Mouse (Mus musculus): ENCODE results near the gene Gm20388. TPM values are rescaled to one million over a fixed set of nuclear protein-coding genes. Genes with fewer than 3 reads are reported as not detected.

Gm20388 gene
- polyA plus RNA-seq, 1 experiment from 2014 or later: 4.4 TPM

DNA sequence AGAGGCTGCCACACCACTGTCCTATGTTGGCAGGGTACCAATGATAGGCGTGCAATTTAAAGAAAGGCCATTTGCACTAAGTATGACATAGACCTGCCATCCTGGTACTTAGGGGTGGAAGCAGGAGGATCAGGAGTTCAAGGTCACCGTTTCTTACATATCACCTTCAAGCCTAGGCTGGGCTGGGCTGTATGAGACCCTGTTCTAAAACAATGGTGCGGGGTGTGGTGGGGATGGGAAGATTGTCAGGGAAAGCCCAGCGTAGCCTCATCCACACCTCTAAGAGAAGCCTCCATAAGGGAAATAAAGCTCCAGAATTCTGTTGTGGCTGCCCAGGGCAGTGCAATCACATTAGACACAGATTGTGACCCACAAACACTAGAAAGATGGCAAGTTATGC, 4324.9 kb downstream of the Gm20388 start:
- Histone ChIP-seq H3K4me3 (replicated peaks) (no peak overlapping the region), H3K27me3 (no peaks in the 10 kb centered on the region), H3K36me3 (peaks cover 3% of the 10 kb centered on the region; the same call in 1 of the 2 replicates), H3K27ac (no peak overlapping the region), H3K4me1 (replicated peaks) (peaks cover 66% of the 10 kb centered on the region), H3K9me3 (no peaks in the 10 kb centered on the region), H3K9ac (replicated peaks) (no peak overlapping the region), H3K4me2 (replicated peaks) (no peak overlapping the region)
- ATAC-seq: no peak
- 92% methylated on average over 4 of the region's 4 CpGs for WGBS

DNA sequence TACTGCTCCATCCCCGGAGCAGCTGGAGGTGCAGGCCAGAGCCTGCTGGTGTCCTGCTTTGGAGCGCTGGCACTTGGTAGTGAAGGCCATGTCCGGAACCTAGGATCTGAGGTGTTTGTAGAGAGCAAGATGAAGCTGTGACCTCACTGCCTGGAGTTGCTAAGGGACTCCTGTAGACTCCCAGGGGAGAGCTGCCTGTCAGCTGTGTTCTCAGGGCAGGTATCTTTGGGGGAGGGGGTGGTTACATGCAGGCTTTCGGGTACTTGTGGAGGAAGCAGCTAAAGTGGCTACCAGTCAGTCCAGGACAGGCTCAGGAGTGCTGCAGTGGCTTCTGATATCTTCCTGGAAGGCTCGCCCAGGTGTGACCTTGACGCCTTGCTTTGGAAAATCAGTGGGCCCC, 4328.7 kb downstream of the Gm20388 start:
- Histone ChIP-seq H3K4me3 (replicated peaks) (no peak overlapping the region), H3K9ac (replicated peaks) (peak overlapping the region; percentile 7; the same call in 1 of the 2 replicates), H3K27ac (peak overlapping the region; percentile 21; the same call in 1 of the 2 replicates), H3K9me3 (peaks cover 8% of the 10 kb centered on the region; the same call in 1 of the 2 replicates), H3K4me1 (replicated peaks) (peaks cover 53% of the 10 kb centered on the region), H3K27me3 (no peaks in the 10 kb centered on the region), H3K4me2 (replicated peaks) (no peak overlapping the region), H3K36me3 (peaks cover 15% of the 10 kb centered on the region)
- 81% methylated on average over 6 of the region's 6 CpGs for WGBS
- ATAC-seq: no peak

DNA sequence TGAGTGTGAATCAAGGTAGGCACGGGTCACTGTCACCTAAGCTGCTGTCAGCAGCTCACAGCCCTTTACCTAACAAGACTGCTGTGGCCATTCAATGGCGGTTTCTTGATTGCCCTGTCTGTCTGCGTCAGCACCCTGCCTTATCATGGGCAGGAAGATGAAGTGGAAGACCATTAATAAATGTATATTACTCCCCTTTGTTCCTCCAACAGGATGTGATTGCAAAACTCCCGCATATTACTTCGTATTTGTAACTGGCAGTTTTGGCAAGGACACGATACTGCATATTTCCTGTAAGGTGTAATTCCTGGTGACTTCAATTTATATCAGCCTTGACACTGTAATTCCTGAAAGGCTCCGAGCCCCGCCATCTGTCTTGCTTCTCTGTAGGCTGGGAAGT, 4330.3 kb downstream of the Gm20388 start:
- peak overlapping the region; percentile 44; the same call in 1 of the 2 replicates for H3K27ac ChIP-seq
- peaks cover 38% of the 10 kb centered on the region for H3K4me1 ChIP-seq (replicated peaks)
- H3K4me3 ChIP-seq (replicated peaks): no peak overlapping the region
- H3K9me3 ChIP-seq: peaks cover 9% of the 10 kb centered on the region; the same call in 1 of the 2 replicates
- WGBS: 84% methylated on average over 8 of the region's 8 CpGs
- no peaks in the 10 kb centered on the region for H3K27me3 ChIP-seq
- H3K36me3 ChIP-seq: peaks cover 24% of the 10 kb centered on the region
- 0 out of 2 replicates have a peak overlapping the region, but pooled peaks have one; percentile 30 for H3K9ac ChIP-seq (replicated peaks)
- no peak overlapping the region for H3K4me2 ChIP-seq (replicated peaks)
- no peak for ATAC-seq

DNA sequence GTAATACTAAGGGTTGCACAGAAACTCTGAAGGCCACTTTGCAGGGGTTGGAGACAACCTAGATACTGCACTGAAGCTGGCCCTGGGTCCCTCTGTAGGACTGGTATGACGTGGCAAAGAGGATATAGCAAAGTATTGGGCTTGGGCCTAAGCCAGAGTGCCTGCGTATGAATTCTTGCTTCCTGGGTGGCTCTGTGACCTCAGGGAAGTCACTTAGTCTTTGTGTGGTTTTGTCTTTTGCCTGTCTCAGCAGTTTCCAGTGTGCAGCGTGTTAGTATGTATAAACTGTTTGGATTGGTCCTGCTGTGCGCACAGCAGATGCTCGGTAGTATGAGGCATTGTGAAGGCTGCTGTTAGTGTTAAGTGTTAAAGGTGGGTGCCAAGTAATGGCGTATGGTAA, 4331.6 kb downstream of the Gm20388 start:
- H3K4me2 ChIP-seq (replicated peaks): no peak overlapping the region
- H3K4me1 ChIP-seq (replicated peaks): peaks cover 38% of the 10 kb centered on the region
- no peaks in the 10 kb centered on the region for H3K27me3 ChIP-seq
- H3K9ac ChIP-seq (replicated peaks): no peak overlapping the region
- peaks cover 9% of the 10 kb centered on the region; the same call in 1 of the 2 replicates for H3K9me3 ChIP-seq
- no peak for ATAC-seq
- no peak overlapping the region for H3K27ac ChIP-seq
- WGBS: 89% methylated on average over 6 of the region's 6 CpGs
- H3K36me3 ChIP-seq: peaks cover 21% of the 10 kb centered on the region
- no peak overlapping the region for H3K4me3 ChIP-seq (replicated peaks)

DNA sequence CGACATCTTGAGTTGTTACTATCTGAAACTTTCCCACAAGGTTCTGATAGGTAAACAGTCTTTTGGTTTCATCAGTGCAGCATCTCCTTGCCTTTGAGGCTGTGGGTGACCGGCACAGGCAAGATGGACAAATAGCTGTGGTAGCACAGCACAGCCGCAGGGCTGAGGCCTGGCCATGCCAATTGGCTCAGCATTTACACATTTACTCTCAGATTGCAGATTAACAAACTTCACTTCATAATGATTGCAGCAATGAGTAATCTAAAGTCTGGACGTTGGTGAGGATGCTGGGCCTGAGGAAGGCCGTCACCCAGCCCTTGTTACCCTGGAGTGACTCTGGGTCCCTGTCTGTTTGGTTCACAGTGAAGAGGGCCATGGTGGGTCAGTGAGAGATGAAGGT, 4332.3 kb downstream of the Gm20388 start:
- H3K27ac ChIP-seq: no peak overlapping the region
- peaks cover 25% of the 10 kb centered on the region for H3K36me3 ChIP-seq
- ATAC-seq: no peak
- H3K9me3 ChIP-seq: peaks cover 9% of the 10 kb centered on the region; the same call in 1 of the 2 replicates
- no peak overlapping the region for H3K4me2 ChIP-seq (replicated peaks)
- H3K4me1 ChIP-seq (replicated peaks): peaks cover 38% of the 10 kb centered on the region
- H3K4me3 ChIP-seq (replicated peaks): no peak overlapping the region
- WGBS: 95% methylated on average over 5 of the region's 5 CpGs
- no peaks in the 10 kb centered on the region for H3K27me3 ChIP-seq
- no peak overlapping the region for H3K9ac ChIP-seq (replicated peaks)

DNA sequence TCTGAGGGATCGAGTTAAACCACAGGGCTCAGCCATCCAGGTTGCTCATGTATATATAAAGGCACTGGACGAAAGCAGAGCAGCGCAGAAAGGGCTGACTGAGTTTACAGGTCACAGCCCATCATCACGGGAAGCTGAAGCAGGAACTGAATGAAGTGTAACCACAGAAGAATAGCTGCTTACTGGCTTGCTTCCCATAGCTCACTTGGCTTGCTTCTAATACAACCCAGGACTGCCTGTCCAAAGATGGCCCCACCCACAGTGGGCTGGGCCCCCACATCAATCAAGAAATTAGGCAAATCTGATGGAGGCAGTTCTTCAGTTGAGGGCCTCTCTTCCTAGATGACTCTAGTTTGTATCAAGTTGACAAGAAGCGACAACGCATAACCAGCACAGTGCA, 4336.9 kb downstream of the Gm20388 start:
- no peak overlapping the region for H3K9ac ChIP-seq (replicated peaks)
- H3K27ac ChIP-seq: no peak overlapping the region
- H3K4me1 ChIP-seq (replicated peaks): peaks cover 22% of the 10 kb centered on the region
- WGBS: 95% methylated on average over 6 of the region's 6 CpGs
- peaks cover 28% of the 10 kb centered on the region for H3K36me3 ChIP-seq
- ATAC-seq: no peak
- H3K27me3 ChIP-seq: no peaks in the 10 kb centered on the region
- peaks cover 9% of the 10 kb centered on the region; the same call in 1 of the 2 replicates for H3K9me3 ChIP-seq
- H3K4me2 ChIP-seq (replicated peaks): no peak overlapping the region
- H3K4me3 ChIP-seq (replicated peaks): no peak overlapping the region

DNA sequence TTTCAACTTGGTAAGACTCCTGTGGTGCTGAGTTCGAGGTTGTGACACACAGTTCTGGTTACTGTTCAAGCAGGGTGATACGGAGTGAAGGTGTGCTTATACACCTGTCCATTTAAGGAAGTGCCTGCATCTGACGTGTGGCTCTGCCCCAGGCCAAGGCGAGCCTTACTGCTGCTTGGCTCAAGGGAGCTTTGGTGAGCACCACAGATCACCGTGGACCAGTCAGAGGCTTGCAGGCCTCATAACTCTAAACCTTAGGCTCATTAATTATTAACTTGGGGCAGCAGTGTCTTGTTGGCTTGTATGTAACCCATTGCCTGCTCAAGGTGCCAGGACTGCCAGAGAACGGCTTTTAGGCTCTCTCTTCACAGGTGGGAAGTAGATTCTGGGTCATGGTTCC, 4338.0 kb downstream of the Gm20388 start:
- H3K27me3 ChIP-seq: no peaks in the 10 kb centered on the region
- peaks cover 8% of the 10 kb centered on the region; the same call in 1 of the 2 replicates for H3K9me3 ChIP-seq
- H3K9ac ChIP-seq (replicated peaks): no peak overlapping the region
- no peak overlapping the region for H3K4me3 ChIP-seq (replicated peaks)
- 94% methylated on average over 6 of the region's 6 CpGs for WGBS
- ATAC-seq: no peak
- peaks cover 23% of the 10 kb centered on the region for H3K36me3 ChIP-seq
- H3K27ac ChIP-seq: no peak overlapping the region
- no peak overlapping the region for H3K4me2 ChIP-seq (replicated peaks)
- H3K4me1 ChIP-seq (replicated peaks): peaks cover 29% of the 10 kb centered on the region

DNA sequence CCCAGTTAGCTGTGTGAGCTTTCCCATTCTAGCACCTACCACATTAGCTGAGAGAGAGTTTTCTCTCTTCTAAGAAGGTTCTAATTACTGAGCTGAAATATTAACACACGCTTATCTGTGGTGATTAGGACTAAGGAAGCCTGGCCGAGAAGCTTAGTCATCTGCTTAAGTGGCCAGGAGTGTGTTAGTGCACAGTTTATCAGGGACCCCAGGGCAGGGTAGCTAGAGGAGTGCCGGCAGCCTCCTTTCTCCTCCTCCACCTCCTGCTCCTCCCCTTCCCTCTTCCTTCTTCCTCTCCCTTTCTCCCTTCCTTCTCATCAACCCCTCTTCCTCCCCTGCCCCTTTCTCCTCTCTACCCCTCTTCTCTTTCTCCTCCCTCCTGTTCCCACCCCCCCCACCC, 4339.6 kb downstream of the Gm20388 start:
- H3K27me3 ChIP-seq: no peaks in the 10 kb centered on the region
- peak overlapping the region; percentile 21; the same call in 1 of the 2 replicates for H3K27ac ChIP-seq
- WGBS: 43% methylated on average over 3 of the region's 3 CpGs
- no peak overlapping the region for H3K4me3 ChIP-seq (replicated peaks)
- H3K9ac ChIP-seq (replicated peaks): no peak overlapping the region
- no peak overlapping the region for H3K4me2 ChIP-seq (replicated peaks)
- peaks cover 8% of the 10 kb centered on the region; the same call in 1 of the 2 replicates for H3K36me3 ChIP-seq
- peaks cover 32% of the 10 kb centered on the region for H3K4me1 ChIP-seq (replicated peaks)
- H3K9me3 ChIP-seq: no peaks in the 10 kb centered on the region
- ATAC-seq: no peak; the same call in 1 of the 2 replicates

DNA sequence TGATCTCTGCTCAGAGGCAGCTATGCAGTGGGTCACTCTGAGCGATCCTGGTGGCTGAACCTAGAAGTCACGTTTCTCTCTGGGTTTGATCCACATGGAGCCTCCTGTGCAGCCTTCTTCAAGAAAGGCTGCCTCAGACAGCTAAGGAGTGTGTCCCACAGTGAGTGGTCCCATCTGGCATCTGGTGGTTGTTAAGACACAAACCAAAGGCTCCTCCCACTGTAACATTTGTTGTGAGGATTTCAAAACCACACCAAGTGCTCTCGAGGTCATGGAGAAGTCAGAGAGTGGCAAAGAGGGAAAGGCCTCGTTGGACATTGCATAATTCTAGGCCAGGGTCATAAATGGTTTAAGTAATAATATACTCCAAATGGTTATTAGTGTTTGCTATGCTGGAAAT, 4340.1 kb downstream of the Gm20388 start:
- Histone ChIP-seq H3K9ac (replicated peaks) (no peak overlapping the region), H3K36me3 (peaks cover 8% of the 10 kb centered on the region; the same call in 1 of the 2 replicates), H3K27me3 (no peaks in the 10 kb centered on the region), H3K4me1 (replicated peaks) (peaks cover 37% of the 10 kb centered on the region), H3K27ac (peak overlapping the region; percentile 12; the same call in 1 of the 2 replicates), H3K9me3 (no peaks in the 10 kb centered on the region), H3K4me3 (replicated peaks) (no peak overlapping the region), H3K4me2 (replicated peaks) (no peak overlapping the region)
- WGBS: 33% methylated on average over 4 of the region's 4 CpGs
- no peak for ATAC-seq

DNA sequence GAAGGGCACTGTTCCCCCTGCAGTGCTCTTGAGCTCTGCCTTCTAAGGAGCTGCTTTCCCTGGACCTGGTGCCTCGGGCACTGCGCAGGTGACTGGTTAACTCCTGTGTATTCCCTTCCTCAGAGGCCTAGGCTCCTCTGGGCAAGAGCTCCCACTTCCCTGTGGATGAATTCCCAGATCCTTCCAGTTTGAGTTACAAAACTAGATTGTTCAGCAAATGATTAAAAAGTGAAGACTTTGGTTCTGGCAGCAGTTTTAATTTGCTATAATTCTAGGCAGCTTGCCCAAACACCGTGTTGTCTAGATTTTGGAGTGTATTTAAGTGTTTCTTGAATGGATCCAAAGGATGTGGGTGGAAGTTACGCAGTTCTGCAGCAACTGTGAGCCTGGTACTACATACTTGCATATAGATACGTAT, 4341.9 kb downstream of the Gm20388 start:
- Histone ChIP-seq H3K36me3 (peaks cover 7% of the 10 kb centered on the region; the same call in 1 of the 2 replicates), H3K4me1 (replicated peaks) (peaks cover 55% of the 10 kb centered on the region), H3K27me3 (no peaks in the 10 kb centered on the region), H3K4me3 (replicated peaks) (no peak overlapping the region), H3K27ac (no peak overlapping the region), H3K9me3 (no peaks in the 10 kb centered on the region), H3K4me2 (replicated peaks) (no peak overlapping the region), H3K9ac (replicated peaks) (no peak overlapping the region)
- 90% methylated on average over 5 of the region's 5 CpGs for WGBS
- no peak for ATAC-seq

DNA sequence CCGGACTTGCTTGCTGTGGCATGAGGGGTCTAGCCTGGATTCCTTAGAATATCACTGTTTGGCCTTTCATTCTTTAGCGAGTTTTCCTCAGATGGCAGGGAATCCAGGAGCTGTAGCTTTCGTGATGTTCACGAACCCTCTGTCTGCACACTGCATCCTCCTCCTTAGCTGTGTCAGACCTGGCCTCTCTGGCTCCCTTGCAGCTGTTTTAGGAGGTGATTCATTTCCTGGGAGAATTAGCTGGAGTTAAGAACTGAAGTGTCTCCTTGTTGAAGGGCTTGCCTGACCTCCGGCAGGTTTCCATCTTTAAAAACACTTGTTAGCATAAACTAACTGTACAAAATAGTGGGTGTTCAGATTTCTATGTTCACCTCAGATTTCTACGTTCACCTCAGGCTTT, 4343.3 kb downstream of the Gm20388 start:
- no peaks in the 10 kb centered on the region for H3K27me3 ChIP-seq
- H3K4me2 ChIP-seq (replicated peaks): no peak overlapping the region
- no peak overlapping the region for H3K27ac ChIP-seq
- 88% methylated on average over 6 of the region's 6 CpGs for WGBS
- ATAC-seq: no peak
- no peaks in the 10 kb centered on the region for H3K9me3 ChIP-seq
- no peaks in the 10 kb centered on the region for H3K36me3 ChIP-seq
- H3K4me1 ChIP-seq (replicated peaks): peaks cover 65% of the 10 kb centered on the region
- H3K4me3 ChIP-seq (replicated peaks): no peak overlapping the region
- no peak overlapping the region for H3K9ac ChIP-seq (replicated peaks)

DNA sequence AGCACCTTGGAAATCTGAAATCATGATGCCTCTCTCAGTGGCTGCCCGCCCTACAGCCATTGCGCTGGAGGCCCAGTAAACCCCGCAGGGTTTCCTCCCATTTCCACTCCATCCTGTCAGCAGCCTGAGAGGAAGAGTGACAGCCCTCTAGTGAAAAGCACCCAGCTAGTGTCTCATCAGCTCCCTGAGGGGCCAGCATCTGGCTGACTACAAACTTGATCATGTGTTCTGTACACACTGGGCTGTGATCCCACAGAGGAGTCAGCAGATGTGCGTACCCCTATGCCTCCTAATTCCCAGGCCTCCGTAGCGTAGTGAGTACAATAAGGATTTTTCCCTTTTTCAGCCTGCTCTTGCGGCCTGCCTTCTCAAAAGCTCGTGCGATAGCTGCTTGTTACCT, 4346.2 kb downstream of the Gm20388 start:
- Histone ChIP-seq H3K36me3 (no peaks in the 10 kb centered on the region), H3K9ac (replicated peaks) (peak overlapping the region; percentile 36; the same call in 1 of the 2 replicates), H3K27me3 (no peaks in the 10 kb centered on the region), H3K4me3 (replicated peaks) (no peak overlapping the region), H3K27ac (peak overlapping the region; percentile 74), H3K4me2 (replicated peaks) (0 out of 2 replicates have a peak overlapping the region, but pooled peaks have one; percentile 1), H3K4me1 (replicated peaks) (peaks cover 69% of the 10 kb centered on the region), H3K9me3 (no peaks in the 10 kb centered on the region)
- ATAC-seq: 0 out of 2 replicates have a peak, but pooled peaks have one; percentile 18
- 71% methylated on average over 9 of the region's 9 CpGs for WGBS

DNA sequence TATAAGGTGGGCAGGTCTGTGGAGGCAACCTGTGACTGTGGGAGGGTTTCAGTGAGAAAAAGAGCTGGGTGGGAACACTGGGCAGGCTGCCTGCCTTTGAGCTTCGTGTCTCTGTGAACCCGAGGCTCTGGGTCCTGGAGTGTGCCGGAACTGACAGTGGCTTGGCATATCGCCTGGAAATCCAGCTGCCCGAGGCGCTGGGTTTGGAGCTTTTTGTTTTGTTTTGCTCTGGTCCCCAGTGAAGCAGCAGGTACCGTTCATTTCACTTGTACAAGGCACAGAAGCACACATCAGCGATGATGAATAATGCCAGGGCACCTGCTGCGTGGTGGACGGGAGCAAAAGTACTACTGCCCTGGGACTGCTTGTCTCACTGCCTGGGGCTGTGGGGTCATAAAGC, 4346.7 kb downstream of the Gm20388 start:
- WGBS: 53% methylated on average over 10 of the region's 10 CpGs
- Histone ChIP-seq H3K4me1 (replicated peaks) (peaks cover 74% of the 10 kb centered on the region), H3K36me3 (no peaks in the 10 kb centered on the region)

More for the DNA sequence above, 4346.7 kb downstream of the Gm20388 start:
- Histone ChIP-seq H3K4me3 (replicated peaks) (no peak overlapping the region), H3K4me2 (replicated peaks) (no peak overlapping the region), H3K27me3 (no peaks in the 10 kb centered on the region), H3K27ac (peak overlapping the region; percentile 74), H3K9ac (replicated peaks) (peak overlapping the region; percentile 12; the same call in 1 of the 2 replicates), H3K9me3 (no peaks in the 10 kb centered on the region)
- ATAC-seq: peak; percentile 59

Data from midbrain, embryonic 13.5 days (tissue).